Mouse (Mus musculus) spleen, adult 2 months (tissue): ENCODE measurements around the gene Tns3. TPM values are rescaled to one million over a fixed set of nuclear protein-coding genes. Genes with fewer than 3 reads are reported as not detected.

ENCODE experiments used
- DNase-seq, 2 experiments: peaks; one replicate each; pipeline versions ENCODE4 v3.0.0 to v3.0.0-alpha.2; 2012 to 2021; ENCODE audit warnings: low spot score in 2 of 2, low read depth in 1 of 2
- H3K27ac ChIP-seq: fragments of 200-500 bp; 2 replicates; pipeline ENCODE4 v1.5.1; 2012; ENCODE audit warnings: low read length, inconsistent platforms; ENCODE audit not compliant: insufficient read depth
- H3K27me3 ChIP-seq: fragments of 200-500 bp; 2 replicates; pipeline ENCODE4 v1.6.1; 2012; ENCODE audit warnings: mild to moderate bottlenecking, moderate library complexity, low read length, inconsistent platforms; ENCODE audit not compliant: control insufficient read depth, insufficient read depth
- H3K36me3 ChIP-seq: fragments of 200-500 bp; 2 replicates; pipeline ENCODE4 v1.6.1; 2012; ENCODE audit warnings: mild to moderate bottlenecking, low read length, inconsistent platforms; ENCODE audit not compliant: control insufficient read depth, insufficient read depth
- H3K4me1 ChIP-seq: fragments of 200-500 bp; 2 replicates; pipeline ENCODE4 v1.6.1; 2011; ENCODE audit warnings: inconsistent platforms; ENCODE audit not compliant: control insufficient read depth, insufficient read depth, insufficient read length
- H3K4me3 ChIP-seq: fragments of 200-500 bp; 2 replicates; pipeline ENCODE4 v1.5.1; 2011; ENCODE audit warnings: mild to moderate bottlenecking, inconsistent platforms; ENCODE audit not compliant: insufficient read depth, insufficient read length; ENCODE audit errors: extremely low read depth
- CTCF ChIP-seq: fragments of 200-500 bp; IDR thresholded peaks from 2 replicates; pipeline ENCODE4 v1.5.1; 2011; ENCODE audit warnings: mild to moderate bottlenecking, inconsistent platforms; ENCODE audit not compliant: insufficient read depth, insufficient read length, insufficient replicate concordance; ENCODE audit errors: extremely low read depth
- POLR2A ChIP-seq: fragments of 200-500 bp; IDR thresholded peaks from 2 replicates; pipeline ENCODE4 v1.6.1; 2011; ENCODE audit warnings: low read depth, low read length, inconsistent platforms
- WGBS: fragments of 180-500 bp; shearing (Covaris S2); methylation state at CpG from one replicate; pipeline ENCODE4 v1.1.7; 2018; 5-methylcytosine and 5-hydroxymethylcytosine counted together
- polyA plus RNA-seq: library from polyadenylated mRNA; depleted of rRNA; stranded (reverse); fragments of >200 nt; gene quantifications from 2 replicates; pipeline ENCODE4 v1.2.3, GENCODE M21; 2012

Tns3 gene
- polyA plus RNA-seq, 1 experiment = 39.7 TPM

DNA sequence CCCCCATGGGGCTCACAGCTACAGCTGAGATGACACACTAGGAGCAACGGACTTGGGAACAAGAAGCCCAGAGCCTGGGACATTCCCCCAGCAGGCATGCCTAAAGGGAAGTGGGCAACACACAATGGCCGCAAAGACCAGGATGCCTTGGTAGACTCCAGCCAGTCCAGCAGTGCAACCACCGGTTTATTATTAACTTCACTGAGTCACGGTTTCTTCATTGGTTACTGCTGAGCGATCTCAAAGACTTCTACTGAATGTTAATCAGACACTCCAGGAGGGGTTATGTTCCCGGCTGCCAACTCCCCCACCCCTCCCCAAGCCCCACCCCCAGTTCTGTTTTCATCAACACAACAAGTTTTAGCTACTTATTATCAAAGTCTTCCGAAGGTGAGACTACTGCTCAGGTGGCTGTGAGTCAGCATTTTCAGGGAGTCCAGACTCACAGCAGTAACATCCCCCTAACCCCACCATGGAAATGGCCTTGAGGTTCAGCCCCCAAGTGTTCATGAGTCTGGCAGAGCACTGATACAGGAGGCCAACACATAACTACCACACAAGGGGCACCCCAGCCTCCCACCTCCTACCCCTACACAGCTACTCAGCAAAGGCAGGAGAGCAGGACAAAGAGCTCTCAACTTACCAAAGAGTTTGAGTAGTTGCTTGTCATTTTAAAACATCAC lies 29.5 kb downstream of the Tns3 start:
- no peak for DNase-seq
- 73% methylated on average over 7 of the region's 7 CpGs for WGBS
- Histone ChIP-seq H3K4me3 (no peak overlapping the region), H3K36me3 (no peaks in the 10 kb centered on the region), H3K27me3 (no peaks in the 10 kb centered on the region), H3K4me1 (peaks cover 12% of the 10 kb centered on the region; the same call in 1 of the 2 replicates), H3K27ac (no peak overlapping the region)
- TF ChIP-seq CTCF = no peak
- no peak for TF ChIP-seq POLR2A

DNA sequence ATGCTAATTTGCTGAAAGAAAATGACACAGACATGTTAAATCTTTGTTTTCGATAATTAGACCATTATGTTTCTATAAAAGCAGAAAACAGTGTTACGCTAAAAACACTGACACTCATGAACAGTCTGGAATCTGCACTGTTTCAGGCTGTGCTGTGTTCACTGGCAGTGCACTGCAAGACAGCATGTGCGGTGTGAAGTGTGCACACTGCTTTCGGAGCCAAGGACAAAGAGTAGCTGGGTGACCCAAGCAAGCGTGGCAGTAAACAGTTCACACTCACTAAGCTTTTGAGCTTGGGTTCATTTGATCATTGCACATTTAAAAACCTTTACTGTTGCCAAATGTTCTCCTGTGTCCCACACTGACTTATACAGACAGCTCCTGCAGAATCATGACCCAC lies 32.2 kb downstream of the Tns3 start:
- TF ChIP-seq CTCF = no peak
- TF ChIP-seq POLR2A = no peak
- 88% methylated on average over 5 of the region's 5 CpGs for WGBS
- H3K27me3 ChIP-seq = no peaks in the 10 kb centered on the region
- H3K27ac ChIP-seq = no peak overlapping the region
- H3K4me1 ChIP-seq = peaks cover 4% of the 10 kb centered on the region; the same call in 1 of the 2 replicates
- no peaks in the 10 kb centered on the region for H3K36me3 ChIP-seq
- no peak overlapping the region for H3K4me3 ChIP-seq
- DNase-seq = no peak

DNA sequence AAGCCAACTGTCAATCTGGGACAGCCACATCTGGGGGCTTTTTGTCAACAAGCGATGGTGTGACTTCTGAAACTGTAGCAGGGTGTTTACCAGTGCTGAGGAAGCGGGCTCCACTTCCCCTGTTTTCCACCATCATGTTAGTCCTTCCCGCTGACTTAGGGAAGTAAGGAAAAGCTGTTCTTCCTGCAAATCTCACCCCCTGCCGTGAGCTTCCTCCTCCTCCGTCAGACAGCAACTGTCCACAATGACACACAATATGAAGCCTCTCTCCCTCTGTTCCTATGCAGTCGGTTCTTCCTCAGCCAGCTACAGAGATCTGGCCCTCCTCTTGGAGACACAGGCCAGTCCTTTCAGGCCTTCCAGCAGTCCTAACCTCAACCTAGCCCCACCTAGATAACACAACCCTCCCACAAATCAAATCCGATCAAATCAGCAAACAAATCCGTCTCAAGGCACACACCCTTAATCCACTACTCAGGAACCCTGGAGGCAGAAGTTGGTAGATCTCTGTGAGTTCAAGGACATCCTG lies 34.4 kb downstream of the Tns3 start:
- no peak for DNase-seq
- H3K4me3 ChIP-seq = no peak overlapping the region
- TF ChIP-seq CTCF = no peak
- WGBS = 73% methylated on average over 8 of the region's 8 CpGs
- peaks cover 4% of the 10 kb centered on the region; the same call in 1 of the 2 replicates for H3K4me1 ChIP-seq
- H3K27me3 ChIP-seq = no peaks in the 10 kb centered on the region
- H3K27ac ChIP-seq = no peak overlapping the region
- H3K36me3 ChIP-seq = no peaks in the 10 kb centered on the region

DNA sequence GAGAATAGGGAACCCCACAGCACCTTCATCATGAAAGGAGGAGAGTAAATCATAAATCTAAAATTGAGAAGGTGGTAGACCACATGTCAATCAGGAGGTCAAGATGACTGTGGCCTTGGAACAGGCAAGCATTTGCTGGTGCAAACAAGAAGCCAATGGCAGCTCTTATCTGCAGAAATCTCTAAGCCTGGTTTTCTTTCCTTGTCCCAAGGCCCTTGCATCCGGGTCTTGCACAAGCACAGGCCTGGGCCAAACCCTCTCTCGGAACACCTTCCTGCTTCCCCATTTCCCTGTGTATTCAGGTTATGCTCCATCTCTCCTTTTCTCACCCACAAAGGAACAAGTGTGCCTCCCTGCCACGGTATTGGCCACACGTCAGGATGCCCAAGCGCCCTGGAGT lies 35.0 kb downstream of the Tns3 start:
- H3K27ac ChIP-seq = peak overlapping the region; percentile 22; the same call in 1 of the 2 replicates
- no peak for DNase-seq

DNA sequence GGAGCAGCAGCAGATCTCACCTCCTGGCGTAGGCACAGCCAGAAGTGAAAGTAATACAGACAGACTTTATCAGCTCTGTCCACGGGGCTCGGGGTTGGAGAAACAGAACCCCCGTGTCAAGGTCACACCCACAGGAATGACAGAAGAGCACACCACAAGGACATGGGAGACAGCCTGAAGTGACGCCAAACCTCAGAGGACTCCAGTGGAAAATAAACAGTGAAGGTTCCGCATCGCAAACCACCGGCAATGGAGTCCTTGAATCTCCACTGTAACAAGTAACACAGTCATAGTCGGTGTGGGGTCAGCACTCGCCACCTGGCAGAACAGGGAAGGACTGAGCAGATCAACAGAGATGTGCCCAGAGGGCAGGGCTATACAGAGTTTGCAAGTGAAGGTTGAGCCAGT lies 35.5 kb downstream of the Tns3 start:
- Histone ChIP-seq H3K27me3 (peaks cover 7% of the 10 kb centered on the region), H3K36me3 (no peaks in the 10 kb centered on the region), H3K27ac (peak overlapping the region; percentile 22; the same call in 1 of the 2 replicates), H3K4me1 (peaks cover 4% of the 10 kb centered on the region; the same call in 1 of the 2 replicates), H3K4me3 (peak overlapping the region; percentile 43; the same call in 1 of the 2 replicates)
- 5% methylated on average over 10 of the region's 10 CpGs for WGBS
- no peak for TF ChIP-seq POLR2A
- TF ChIP-seq CTCF = no peak
- DNase-seq = peak in 1 of 2 experiments; percentile 25

More for the DNA sequence above, 35.0 kb downstream of the Tns3 start:
- TF ChIP-seq CTCF = no peak
- no peak for TF ChIP-seq POLR2A
- H3K36me3 ChIP-seq = no peaks in the 10 kb centered on the region
- H3K4me3 ChIP-seq = no peak overlapping the region
- WGBS = 75% methylated on average over 5 of the region's 5 CpGs
- H3K27me3 ChIP-seq = peaks cover 3% of the 10 kb centered on the region
- peaks cover 4% of the 10 kb centered on the region; the same call in 1 of the 2 replicates for H3K4me1 ChIP-seq

DNA sequence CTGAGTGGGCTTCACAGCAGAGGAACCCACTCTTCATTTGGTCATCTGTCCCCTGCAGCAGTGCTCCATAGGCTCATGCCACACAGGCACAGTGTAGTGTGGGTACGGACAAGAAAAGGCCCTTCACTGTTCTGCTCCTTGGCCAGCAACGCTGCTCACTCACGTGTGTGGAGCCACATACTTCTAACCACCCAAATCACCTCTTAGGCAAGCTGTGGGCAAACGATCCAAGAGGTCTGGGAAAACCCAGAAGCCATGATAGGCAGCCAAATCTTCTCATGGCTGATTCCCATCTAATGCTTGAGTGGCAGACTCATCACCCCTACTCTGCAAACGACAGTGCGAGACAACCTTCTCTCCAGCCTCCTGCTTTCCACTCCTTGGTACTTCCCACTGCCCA lies 37.2 kb downstream of the Tns3 start:
- Histone ChIP-seq H3K27me3 (peaks cover 8% of the 10 kb centered on the region), H3K4me1 (peaks cover 12% of the 10 kb centered on the region), H3K27ac (no peak overlapping the region), H3K36me3 (no peaks in the 10 kb centered on the region), H3K4me3 (no peak overlapping the region)
- no peak for TF ChIP-seq CTCF
- no peak for TF ChIP-seq POLR2A
- DNase-seq = no peak
- 85% methylated on average over 6 of the region's 6 CpGs for WGBS

DNA sequence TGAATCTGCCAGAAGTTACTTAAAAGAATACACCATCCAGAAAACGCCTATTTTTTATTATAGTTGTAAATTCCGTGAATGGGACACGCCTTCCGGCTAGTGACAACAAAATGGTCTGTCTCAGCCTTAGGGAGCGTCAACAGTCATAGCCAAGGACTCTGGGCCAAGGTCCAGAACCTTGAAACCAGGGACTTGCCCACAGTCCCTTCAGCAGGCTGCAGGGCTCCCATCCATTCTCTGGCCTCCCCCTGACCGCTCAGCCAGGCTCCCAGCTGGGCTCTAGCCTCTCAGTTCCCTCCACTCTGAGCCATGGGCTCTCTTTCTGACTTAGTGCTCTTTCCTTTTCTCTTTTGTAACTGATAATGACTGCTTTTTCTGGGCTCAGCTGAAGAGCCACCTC lies 37.6 kb downstream of the Tns3 start:
- H3K36me3 ChIP-seq = no peaks in the 10 kb centered on the region
- 83% methylated on average over 6 of the region's 6 CpGs for WGBS
- no peak for DNase-seq
- H3K27me3 ChIP-seq = peaks cover 8% of the 10 kb centered on the region
- peaks cover 12% of the 10 kb centered on the region for H3K4me1 ChIP-seq
- no peak overlapping the region for H3K27ac ChIP-seq
- no peak overlapping the region for H3K4me3 ChIP-seq
- TF ChIP-seq POLR2A = no peak
- TF ChIP-seq CTCF = no peak
